12 mouse cellular contexts compared by ENCODE assay signal in the genomic region with DNA sequence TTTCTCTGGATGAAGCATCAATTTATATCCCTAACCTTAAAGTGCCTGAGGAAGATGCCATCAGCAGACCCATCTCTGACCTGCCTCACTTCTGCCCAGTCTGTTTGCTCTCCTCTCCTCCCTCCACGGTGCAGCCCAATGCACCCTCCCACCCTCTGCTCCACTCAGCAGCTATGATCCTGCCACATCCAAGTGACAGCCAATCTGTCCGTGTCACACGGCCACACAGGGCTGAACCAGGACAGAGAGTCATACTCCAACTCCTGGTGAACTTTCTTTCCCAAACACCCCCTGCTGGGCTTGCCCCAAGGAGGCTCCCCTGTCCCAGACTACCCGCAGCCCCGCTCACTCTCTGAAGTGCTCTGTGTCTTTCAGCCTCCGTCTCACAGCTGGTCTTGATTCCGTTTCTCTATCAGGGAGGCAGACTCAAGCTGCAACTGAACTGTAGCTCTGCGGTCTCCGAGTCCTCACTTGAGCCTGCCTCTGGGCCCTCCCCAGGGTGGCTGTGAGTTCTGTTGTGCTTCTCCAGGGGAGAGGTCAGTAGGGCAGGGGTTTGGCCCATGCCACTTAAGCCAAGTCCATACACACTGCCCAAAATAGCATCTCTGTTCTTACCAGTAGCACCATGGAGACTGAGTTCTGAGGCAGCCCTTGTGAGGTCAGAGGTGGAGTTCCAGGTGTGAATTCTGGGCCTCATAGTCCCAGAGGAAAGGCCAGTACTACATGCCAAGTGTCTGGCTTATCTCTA. TPM values are rescaled to one million over a fixed set of nuclear protein-coding genes. Genes with fewer than 3 reads are reported as not detected.
DNase-seq lines count a peak whose midpoint lies in the region; ATAC-seq and TF ChIP-seq lines count a peak whose summit lies in the region.
"Had no signal": no experiment of that assay in that cellular context is flagged by ENCODE, and none has a peak within 500 bp of the region (broad histone marks: within the 10 kb centered on the region; RNA-seq: fewer than 3 reads in every experiment).

A gene (minus strand): TSS at position 616 of the 748 bp plus-strand sequence.

- H3K27ac ChIP-seq in testis, adult 2 months (ENCODE audit: control insufficient read depth, insufficient read depth, low read depth, low read length) = peak within 1 kb of the TSS; percentile 39; the same call in 1 of the 2 replicates
- H3K27ac ChIP-seq in heart, embryonic 15.5 days = no peak within 1 kb of the TSS
- H3K27ac ChIP-seq in forebrain, embryonic 16.5 days (ENCODE audit: low read length) = no peak within 1 kb of the TSS
- H3K27ac ChIP-seq: liver, embryonic 15.5 days had no signal

- H3K4me3 ChIP-seq in testis, adult 2 months (ENCODE audit: control insufficient read depth, low read depth, low read length) = peak within 1 kb of the TSS; percentile 89
- no peak within 1 kb of the TSS for H3K4me3 ChIP-seq in heart, embryonic 15.5 days
- no peak within 1 kb of the TSS for H3K4me3 ChIP-seq in forebrain, embryonic 16.5 days (replicated peaks; ENCODE audit: low read length)
- H3K4me3 ChIP-seq: liver, embryonic 15.5 days had no signal

- WGBS in heart, embryonic 15.5 days = 31% methylated on average over 9 of the region's 9 CpGs
- WGBS in forebrain, embryonic 16.5 days = 54% methylated on average over 9 of the region's 9 CpGs

- H3K36me3 ChIP-seq in testis, adult 2 months (ENCODE audit: control insufficient read depth, insufficient read depth, low read length) = no peaks in the 10 kb centered on the region
- H3K36me3 ChIP-seq in heart, embryonic 15.5 days = no peaks in the 10 kb centered on the region
- H3K36me3 ChIP-seq in forebrain, embryonic 16.5 days (ENCODE audit: control insufficient read depth, insufficient read depth) = no peaks in the 10 kb centered on the region
- H3K36me3 ChIP-seq: liver, embryonic 15.5 days had no signal

- peaks cover 5% of the 10 kb centered on the region; the same call in 1 of the 2 replicates for H3K4me1 ChIP-seq in testis, adult 2 months (ENCODE audit: control insufficient read depth, insufficient read depth, low read length)
- H3K4me1 ChIP-seq in heart, embryonic 15.5 days (replicated peaks) = peaks cover 22% of the 10 kb centered on the region
- H3K4me1 ChIP-seq in forebrain, embryonic 16.5 days (replicated peaks; ENCODE audit: control insufficient read depth, insufficient read depth, low read length) = peaks cover 3% of the 10 kb centered on the region

- peak; percentile 38; the same call in 1 of the 2 replicates for ATAC-seq in heart, embryonic 15.5 days (replicated peaks; ENCODE audit: insufficient number of reproducible peaks, insufficient read depth, low FRiP score, low read depth)
- no peak for ATAC-seq in forebrain, embryonic 16.5 days

- H3K9me3 ChIP-seq in heart, embryonic 15.5 days (replicated peaks) = no peaks in the 10 kb centered on the region
- H3K9me3 ChIP-seq in forebrain, embryonic 16.5 days (ENCODE audit: control insufficient read depth, low read length) = no peaks in the 10 kb centered on the region
- H3K9me3 ChIP-seq: liver, embryonic 15.5 days had no signal

- no peaks in the 10 kb centered on the region for H3K27me3 ChIP-seq in testis, adult 2 months (ENCODE audit: control insufficient read depth, insufficient read depth, low read length)
- no peaks in the 10 kb centered on the region for H3K27me3 ChIP-seq in heart, embryonic 15.5 days
- no peaks in the 10 kb centered on the region for H3K27me3 ChIP-seq in forebrain, embryonic 16.5 days (replicated peaks; ENCODE audit: control insufficient read depth, insufficient read depth, low read length)
- H3K27me3 ChIP-seq: liver, embryonic 15.5 days had no signal

- H3K9ac ChIP-seq in heart, embryonic 15.5 days = no peak within 1 kb of the TSS
- H3K9ac ChIP-seq in forebrain, embryonic 16.5 days (replicated peaks; ENCODE audit: low read depth, low read length) = no peak within 1 kb of the TSS
- H3K9ac ChIP-seq: liver, embryonic 15.5 days had no signal

- TF ChIP-seq CTCF in testis, adult 2 months (IDR thresholded peaks at IDR 0.05; ENCODE audit: control insufficient read depth, insufficient read depth, insufficient replicate concordance, low read depth, low read length) = no peak

- no peak for DNase-seq in testis, postnatal 10 days (ENCODE audit: low spot score)
- no peak for DNase-seq in gastrocnemius, postnatal 10 days
- no peak for DNase-seq in urinary bladder, postnatal 10 days (ENCODE audit: low spot score)
- DNase-seq in lung, postnatal 14 days = no peak
- DNase-seq in right cerebral cortex, postnatal 25 days = no peak
- DNase-seq: layer of hippocampus, postnatal 36 days had no signal

- peak; percentile 62 for TF ChIP-seq POLR2A in testis, adult 2 months (IDR thresholded peaks at IDR 0.05; ENCODE audit: control insufficient read depth, low read depth, low read length)

- no peak within 1 kb of the TSS for H3K4me2 ChIP-seq in heart, embryonic 15.5 days
- H3K4me2 ChIP-seq in forebrain, embryonic 16.5 days (ENCODE audit: low read length) = no peak within 1 kb of the TSS
- H3K4me2 ChIP-seq: liver, embryonic 15.5 days had no signal

RNA-seq across cellular contexts. Expression of the gene that starts here (rescaled TPM):
- 174 and 180 TPM in 2 replicates for polyA plus RNA-seq in testis, adult 2 months (2012; rRNA removed)
- 10 to 100 TPM; 10.6 to 11.4 TPM for total RNA-seq in gastrocnemius, postnatal 10 days (2021)
- 0.44 and 0.87 TPM in 2 replicates for polyA plus RNA-seq in heart, embryonic 15.5 days (2015; fragmentation: Nextera tagmentation; extraction: Ambion mirVana)
- polyA plus RNA-seq in forebrain, embryonic 16.5 days (2015; fragmentation: Nextera tagmentation; extraction: Ambion mirVana) = 0.11 TPM in 1 of 2 replicates, not detected in the other
- total RNA-seq: hematopoietic stem cell, adult 5-6 weeks; layer of hippocampus, postnatal 36 days; megakaryocyte-erythroid progenitor cell, adult 5-6 weeks had no signal

Comparison
In these comparisons a context has a peak if more than half of its experiments do, and no peak if none do; other contexts are left out.
1. RNA of the gene that starts here (polyA plus RNA-seq): 174 to 180 TPM in testis, adult 2 months; 0.44 to 0.87 TPM in heart, embryonic 15.5 days and 0.11 TPM in forebrain, embryonic 16.5 days; every median in the first group is over 10 times any median in the second.
2. Peak in ATAC-seq in heart, embryonic 15.5 days; RNA of the gene not detected or under 1 TPM.